Mouse (Mus musculus): ENCODE results near the gene Slc25a18.

Slc25a18 gene

DNA sequence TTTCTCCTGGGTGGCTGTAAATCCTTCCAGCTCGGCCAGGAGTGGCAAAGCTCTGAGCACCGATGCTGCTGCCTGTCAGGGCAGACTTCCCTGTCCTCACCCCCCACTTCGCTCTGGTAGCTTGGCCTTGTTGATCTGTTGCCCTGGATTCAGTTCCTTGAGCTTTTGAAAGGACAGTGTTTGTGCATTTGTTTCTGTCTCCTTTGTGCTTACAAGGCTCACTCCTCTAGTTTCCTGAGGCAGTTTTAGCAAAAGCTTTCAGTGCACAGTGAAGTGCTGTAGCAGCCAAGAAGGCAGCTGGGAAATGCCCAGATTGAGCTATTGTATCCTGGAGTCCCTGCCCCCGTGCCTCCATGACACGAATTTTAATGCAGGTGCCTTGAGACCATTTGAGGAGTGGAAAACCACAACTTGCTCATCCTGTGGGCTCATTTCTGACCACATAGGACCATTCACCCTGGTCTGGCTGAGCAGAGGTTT is at the start of gene Slc25a18:
Gene Slc25a18, plus strand, starts transcription at position 430 of the 480 bp plus-strand sequence.
- DNase-seq = no peak

DNA sequence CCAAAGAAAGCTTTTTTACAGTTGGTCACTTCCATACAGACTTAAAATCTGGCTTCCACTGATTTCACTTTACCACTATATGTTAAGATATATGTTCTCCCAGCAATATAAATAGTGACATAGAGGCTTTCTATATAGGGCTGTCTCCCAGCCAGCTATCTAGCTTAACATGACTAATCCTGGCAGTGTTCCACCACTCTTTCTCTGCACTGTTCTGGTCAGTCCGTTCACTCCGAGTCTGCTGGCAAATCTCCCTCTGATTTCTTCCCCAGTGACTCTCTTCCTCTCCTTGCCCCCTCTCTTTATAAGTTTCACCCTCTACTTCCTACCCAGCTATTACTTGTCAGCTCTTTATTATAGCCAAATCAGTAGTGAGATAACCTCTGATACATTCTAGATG is 47.4 kb upstream of the Slc25a18 start:
- no peak for DNase-seq

DNA sequence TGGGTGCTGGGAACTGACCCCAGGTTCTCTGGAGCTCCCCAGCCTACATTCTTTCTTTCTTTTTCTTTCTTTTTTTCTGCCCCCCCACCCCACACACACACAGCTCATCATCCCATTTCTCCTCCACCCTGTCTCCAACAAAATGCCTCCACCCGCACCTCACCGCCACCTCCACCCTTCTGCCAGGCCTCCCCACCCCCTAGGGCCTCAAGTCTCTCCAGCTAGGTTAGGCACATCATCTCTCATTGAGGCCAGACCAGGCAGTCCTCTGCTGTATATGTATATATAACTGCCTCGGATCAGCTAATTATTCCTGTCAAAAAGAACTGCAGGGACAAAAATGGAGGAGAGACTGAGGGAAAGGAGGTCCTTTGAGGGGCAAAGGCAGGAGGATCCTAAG is 37.4 kb upstream of the Slc25a18 start:
- no peak for DNase-seq

DNA sequence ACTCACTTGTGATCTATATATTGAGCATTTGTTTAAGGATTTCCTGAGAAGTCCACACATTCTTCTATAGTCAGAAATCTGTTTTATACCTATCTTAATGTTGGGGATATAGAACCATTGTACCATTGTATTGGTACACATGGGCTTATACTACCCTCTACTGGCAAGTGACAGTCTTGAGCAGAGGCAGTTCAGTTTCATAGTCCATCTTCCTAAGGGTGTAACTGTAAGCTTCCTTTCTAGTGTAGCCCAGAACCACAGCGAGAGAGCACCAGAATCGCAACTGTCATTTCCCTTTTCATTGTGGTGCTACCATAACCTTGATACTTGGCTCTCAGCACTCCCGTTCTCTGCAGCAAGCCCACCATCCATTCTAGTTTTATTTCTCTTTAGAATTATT is 36.8 kb upstream of the Slc25a18 start:
- DNase-seq = no peak

DNA sequence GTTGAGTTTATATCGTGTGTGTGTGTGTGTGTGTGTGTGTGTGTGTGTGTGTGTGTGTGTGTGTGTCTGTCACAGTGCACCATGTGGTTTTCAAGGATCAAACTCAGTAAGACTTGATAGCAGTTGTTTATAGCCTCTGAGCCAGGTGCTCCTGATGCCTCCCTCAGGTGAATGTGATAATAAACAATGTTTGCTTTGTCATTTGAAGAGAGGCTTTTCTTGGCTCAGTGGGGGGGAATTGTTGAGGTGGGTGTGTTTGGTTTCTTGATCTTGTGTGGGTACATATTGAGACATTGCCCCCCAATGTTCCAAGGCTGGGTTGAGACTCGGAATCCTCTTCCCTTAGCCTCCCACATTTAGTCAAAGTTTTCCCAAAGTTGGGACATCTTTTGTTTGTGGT is 30.2 kb upstream of the Slc25a18 start:
- DNase-seq = no peak

DNA sequence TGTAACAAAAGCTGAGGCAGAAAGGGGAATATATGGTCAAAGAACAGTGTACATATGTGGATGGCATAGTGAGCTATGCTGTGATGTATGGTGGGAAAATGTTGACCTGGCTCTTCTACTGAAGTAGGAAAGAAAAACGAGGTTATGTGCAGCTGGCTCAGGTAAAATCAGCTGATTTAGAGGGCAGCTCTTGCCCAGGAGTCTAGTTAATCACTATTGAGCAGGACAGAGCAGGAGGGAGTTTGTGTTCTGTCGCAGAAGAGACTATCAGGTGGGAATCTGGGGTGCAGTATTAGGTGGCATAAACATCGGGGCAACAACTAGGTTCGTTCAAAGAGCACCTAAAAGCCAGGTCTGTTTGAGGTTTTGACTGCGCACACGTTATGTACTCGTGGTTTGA is 29.1 kb upstream of the Slc25a18 start:
- no peak for DNase-seq

DNA sequence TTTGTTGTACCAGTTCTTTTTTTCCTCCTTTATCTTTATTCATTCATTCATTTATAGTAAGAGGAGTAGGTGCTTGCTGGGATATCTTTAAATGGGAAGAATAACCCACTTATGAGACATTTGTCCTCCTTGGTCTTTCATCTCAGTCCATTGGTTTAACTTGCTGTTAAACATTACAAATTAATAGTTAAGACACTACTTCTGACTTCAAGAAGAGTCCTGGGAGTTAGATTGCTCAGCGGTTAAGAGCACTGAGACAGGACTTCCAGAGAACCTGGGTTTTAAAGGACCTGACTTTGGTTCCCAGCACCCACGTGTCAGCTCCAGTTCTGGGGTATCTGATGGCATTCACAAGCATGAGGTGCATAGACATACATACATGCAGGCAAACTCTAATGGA is 27.0 kb upstream of the Slc25a18 start:
- DNase-seq = no peak

DNA sequence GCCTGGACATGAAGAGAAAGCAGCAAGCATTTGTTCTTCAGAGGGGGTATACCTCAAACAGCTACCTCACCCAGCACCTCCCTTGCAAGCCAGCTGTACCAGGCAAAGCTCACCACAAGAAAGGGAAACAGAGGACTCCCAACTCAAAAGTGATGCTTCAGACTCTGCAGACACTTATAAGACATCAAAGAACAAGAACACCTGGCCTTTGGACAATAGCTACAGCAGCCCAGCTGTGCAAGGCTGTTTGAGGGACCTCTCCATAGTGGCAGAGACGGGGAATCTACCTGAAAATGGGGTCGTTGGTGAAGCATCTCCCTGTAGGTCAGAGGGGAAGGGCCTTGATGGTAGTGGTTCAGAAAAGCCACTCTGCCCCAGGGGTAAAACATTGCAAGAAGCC is 12.2 kb upstream of the Slc25a18 start:
- no peak for DNase-seq

DNA sequence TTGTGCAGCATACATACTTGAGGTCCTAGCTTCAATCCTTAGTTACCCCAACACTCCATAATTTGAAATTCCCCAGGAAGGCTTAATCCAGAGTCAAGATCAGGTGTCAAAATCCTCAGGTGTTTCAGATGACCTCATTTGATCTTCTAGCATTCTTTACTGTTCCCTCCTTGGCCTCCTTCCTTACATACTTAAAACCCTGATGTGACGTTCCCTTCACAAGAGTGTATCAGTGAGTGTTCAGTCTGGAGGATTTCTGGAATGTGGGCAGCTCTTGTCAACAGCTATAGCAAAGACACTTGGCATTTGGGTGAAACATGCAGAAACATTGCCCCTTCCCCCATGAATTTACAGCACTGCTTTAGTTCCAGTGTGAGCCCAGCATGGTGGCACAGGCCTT is 3.4 kb upstream of the Slc25a18 start:
- no peak for DNase-seq

DNA sequence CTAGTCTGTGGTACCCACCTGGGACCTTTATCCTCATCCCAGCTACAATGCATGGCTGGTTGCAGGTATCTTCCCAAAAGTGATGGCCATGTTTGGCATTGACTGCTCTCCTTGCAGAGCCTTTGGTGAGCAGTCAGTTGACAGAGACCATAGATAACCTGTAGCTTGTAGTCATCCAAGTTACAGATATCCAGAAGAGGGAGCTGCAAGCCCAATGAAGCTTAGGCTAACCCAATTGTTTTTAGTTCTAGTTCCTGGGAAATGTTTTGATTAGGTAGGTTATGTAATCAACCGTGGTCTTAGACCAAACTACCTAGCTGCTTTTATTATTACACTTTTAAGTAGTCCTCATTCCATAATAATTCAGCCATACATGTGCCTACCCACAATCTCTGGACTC is 2.0 kb upstream of the Slc25a18 start:
- DNase-seq = no peak

DNA sequence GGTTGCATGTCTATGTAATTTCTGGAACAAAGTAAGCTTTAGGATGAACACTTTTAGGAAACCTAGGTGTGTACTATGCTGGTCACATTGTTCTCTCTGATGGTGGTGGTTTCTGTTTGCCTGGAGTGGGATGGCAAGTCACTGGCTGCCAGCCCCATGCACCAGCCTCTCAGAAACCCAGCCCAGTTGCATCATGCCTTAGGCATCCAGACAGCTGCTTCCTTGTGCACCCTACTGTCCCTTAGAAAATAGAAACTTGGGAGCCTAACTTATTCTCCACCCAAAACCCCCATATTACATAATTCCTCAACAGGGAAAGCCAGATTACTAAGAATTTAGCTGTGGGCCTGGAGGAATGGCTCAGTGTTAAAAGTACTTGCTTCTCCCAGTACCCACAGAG is 1.4 kb upstream of the Slc25a18 start:
- DNase-seq = no peak

DNA sequence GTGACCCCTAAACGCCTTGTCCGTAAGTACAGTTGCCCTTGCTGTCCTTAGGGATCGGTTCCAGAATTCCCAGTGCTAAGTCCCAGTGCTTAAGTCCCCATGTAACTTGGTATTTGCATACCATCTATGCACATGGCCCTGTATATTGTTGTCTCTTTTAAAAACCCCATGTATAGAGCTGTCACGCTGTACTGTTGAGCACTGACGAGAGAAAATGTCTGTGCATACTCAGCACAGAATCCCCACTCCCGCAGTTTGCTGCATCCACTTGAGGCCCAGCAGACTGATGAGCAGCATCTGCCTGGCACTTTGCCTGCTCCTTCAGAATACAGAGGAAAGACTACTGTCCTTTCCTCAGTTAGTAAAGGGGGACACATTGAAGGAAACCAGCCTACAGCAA is 385 bp downstream of the Slc25a18 start:
- DNase-seq = no peak

DNA sequence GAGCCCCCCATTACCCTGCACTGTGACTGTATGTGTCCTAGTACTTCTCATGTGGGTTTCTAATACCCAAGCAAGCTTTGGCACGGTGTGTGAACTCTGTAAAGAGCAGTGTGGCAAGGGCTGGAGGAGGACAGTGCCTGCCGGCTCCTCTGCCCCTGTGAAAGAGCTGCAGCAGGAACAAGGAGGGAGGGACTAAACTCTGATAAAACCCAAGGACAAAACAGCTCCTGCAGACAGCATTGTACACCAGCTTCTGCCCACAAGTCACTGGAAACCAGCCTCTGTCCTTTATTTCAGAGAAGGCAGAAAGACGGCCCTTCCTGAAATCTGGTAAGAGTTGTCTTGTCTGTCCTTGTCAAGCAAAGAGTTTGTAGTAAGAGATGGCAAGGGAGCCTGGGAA is 2.9 kb downstream of the Slc25a18 start:
- no peak for DNase-seq

DNA sequence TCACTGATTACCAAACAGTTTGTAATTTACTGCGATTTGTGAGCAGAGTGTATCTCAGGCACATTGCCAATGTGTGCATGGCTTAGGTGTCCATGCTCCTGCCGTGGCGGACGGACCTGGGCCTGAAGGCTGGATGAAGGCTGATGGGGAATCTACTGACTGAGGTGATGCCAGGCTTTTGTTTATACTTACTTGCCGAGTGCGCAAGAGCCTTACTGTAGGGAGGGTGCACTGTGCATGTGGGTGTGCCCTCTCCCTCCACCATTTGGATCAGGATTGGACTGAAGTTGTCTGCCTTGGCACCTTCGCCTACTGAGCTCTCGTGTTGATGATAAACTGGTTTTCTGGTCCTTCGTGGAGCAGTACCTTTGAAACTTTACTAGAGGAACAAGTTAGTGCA is 4.2 kb downstream of the Slc25a18 start:
- no peak for DNase-seq

DNA sequence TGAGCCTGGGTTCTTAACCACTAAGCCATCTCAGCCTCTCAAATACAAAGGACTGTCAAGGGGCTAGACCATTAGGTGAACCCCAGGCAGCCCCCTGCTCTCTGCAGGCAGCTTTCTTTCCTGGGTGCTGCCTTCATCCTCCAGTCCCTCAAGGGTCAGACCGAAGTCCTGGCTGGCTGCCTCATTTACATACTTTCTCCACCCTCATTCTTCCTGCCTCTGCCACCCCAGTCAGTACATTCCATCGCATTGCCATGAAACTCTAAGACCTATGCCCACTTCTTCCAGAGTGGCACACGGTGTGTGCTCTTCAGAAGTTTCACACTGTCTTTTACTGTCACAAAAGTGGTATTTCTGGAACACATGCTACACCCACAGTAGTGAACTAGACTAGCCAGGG is 4.8 kb downstream of the Slc25a18 start:
- DNase-seq = no peak

DNA sequence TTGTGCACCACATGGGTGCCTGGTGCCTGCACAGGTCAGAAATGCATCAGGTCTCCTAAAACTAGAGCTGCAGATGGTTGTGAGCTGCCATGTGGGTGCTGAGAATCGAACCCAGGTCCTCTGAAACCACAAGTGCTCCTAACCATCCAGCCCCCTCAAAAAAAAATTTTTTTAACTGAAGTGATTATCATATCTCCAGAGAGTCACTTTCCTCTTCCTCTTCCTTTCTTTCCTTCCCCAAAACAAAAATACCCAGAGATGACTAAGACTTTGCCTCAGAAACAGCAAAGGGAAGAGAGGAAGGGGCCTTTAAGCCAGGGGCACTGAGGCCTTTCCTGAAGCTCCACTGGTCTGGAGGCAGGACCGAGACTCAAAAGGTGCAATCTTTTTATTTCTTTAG is 9.6 kb downstream of the Slc25a18 start:
- no peak for DNase-seq

DNA sequence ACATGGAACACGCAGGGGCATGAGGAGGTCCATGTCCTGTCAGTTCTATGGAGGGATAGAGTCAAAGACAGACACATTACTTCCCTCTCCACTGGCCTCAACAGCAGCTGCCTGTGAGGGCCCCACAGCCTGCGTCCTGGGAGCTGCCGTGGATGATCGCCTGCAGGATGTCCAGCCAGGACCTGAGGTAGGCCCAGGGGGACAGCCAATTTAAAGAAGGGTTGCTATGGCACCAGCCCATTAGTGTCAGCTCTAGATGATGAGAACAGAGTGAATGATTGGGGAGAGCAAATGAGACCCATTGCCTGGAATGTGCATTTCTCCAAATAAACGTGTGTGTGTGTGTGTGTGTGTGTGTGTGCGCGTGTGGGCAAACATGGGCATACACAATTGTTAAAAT is 11.0 kb downstream of the Slc25a18 start:
- DNase-seq = no peak

DNA sequence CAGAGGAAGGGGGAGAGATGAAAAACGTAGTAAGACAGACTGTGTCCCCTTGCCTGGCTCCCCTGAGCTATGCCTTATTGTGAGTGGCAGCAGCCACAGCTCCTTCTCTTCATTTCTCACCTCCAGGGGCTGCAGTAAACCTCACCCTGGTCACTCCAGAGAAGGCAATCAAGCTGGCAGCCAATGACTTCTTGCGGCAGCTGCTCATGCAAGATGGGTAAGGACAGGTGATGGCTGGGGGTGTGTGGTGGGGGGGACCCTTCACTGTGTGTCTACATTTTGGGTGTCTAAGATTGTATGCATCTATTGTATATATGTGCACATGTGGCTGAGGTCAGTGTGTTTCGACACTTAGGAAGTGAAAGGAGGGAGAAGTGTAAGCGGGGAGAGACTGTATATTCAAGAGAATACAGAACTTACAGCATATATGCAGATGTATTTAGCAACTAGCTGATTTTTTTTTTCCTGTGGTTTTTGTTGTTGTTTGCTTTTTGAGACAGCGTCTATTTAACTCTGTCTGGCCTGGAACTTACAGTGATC is 14.8 kb downstream of the Slc25a18 start:
- no peak for DNase-seq

DNA sequence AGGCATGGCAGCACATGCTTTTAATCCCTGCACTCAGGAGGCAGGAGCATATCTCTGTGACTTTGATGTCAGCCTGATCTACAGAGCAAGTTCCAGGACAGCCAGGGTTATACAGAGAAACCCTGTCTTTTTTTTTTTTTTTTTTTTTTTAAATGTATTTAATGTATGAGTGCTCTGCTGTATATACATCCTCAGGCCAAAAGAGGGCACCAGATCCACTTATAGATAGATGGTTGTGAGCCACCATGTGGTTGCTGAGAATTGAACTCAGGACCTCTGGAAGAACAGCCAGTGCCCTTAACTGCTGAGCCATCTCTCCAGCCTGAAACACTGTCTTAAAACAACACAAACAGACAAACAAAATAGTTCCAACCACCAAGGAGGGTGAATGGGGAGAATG is 15.5 kb downstream of the Slc25a18 start:
- no peak for DNase-seq

DNA sequence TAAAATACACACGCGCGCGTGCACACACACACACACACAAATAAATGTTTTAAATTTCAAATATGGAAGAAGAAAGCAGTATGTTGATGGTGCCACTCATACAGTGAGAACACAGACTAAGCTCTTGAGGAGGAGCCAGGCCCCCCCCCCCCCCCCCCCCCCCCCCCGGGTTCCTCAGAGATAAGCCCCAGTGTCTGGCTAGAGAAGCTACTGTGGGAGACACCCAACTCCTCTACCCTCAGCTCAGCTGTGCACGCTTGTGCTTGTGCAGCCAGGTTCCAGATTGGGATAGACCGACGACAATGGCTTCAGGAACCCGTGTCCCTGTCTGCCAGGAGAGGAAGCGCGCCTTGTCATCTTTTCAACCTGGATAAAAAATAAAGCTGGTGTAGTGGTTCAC is 16.8 kb downstream of the Slc25a18 start:
- peak; percentile 81 for DNase-seq

DNA sequence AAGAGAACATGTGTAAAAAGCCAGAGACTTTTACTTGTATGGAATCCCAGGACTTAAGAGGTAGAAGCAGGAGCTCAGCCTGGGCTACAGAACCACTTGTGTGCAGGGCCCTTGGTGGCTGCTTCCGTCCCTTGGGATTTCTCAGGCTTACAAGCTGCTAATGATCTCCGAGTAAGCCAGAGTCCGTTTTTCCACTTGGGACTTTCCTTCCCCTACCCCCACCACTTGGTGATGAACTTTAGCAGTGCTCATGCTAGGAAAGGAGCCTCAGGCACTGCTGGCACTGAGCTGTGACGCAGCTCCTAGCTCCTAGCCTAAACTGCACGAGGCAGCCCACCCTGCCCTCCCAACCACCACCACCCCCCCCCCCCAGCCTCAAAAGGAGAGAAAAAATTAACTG is 17.3 kb downstream of the Slc25a18 start:
- DNase-seq = no peak

DNA sequence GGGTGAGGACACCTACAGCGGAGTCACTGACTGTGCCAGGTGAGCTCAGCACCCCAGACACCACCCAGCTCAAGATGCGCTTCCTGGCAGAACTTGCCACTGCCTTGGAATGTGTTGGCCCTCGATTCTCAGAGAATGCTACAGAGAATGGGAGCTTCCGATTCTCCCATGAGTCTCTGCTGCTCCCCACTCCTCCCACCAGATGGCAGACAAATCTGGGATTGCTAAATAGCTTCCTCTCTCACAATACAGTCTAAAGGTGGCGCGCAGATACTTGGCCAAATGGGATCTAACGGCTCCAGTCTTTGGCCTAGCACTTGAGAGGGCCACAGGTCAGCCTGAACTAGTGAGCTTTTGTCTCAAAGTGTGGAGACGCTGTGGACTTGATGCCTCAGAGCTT is 19.6 kb downstream of the Slc25a18 start:
- DNase-seq = no peak

DNA sequence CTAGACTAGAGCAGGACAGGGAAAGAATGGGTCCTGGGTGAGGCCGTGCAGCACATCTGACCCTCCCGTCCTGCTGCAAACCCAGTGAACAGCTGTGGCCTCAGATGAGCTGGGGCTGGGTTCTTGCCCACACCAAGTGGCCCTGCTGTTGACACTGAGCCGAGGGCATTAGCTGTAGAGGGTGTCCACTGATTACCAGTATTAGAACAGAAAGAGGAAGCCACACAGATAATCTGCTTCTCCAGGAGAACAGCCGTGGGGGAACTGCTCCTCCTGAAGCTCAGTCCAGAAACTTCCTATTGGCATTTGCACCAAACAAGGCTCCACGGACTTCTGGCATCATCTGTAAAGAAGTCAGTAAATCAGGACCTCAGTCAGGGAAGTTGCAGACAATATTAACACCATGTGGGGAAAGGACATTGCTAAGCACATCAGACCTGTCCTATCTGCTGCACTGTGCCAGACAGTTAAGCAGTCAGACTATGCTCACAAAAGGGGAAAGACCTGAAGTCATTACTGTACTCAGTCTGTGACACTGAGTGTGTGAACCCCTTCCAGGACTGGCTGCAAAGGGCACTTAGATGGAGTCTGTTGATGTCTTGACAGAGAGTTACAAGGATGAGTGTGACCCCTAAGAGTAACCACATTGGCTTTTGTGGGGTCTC is 22.2 kb downstream of the Slc25a18 start:
- DNase-seq = no peak

DNA sequence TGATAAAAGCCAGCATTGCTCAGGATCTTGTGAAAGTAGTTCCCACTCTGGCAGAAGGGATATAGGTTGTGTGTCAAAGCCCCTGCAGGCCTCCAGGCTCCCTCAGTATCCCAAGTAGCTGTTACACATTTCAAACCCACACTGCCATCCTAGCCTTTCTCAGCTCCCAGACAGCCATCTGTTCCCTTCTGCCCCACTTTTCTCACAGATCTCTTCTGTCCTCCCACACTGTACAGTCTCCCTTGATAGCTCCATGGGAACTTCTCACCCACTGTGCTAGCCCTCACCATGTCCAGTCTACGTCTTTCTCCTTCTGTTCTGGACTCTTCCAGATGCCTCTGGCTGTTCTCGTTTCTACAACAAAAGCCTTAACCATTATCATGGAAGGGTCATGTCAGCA is 22.7 kb downstream of the Slc25a18 start:
- no peak for DNase-seq

DNA sequence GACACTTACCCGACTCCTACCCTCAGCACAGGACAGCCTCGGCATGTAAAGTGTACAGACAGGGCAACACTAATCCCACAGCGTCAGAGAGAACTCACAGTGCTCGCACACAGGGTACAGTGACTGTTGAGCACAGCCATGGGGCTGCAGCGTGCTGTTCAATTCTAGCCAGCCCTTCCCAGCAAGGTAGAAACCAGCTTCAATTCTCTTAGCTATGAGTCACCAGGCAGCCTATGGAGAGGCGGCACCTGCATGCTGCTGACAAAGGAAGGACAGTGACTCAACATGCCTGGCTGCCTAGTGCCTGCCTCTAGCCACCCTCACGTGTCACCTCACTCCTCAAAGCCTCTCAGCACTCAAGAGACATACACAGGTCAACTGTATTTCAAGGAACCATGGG is 24.6 kb downstream of the Slc25a18 start:
- DNase-seq = no peak
